Mouse (Mus musculus): ENCODE measurements around the gene Gpr142. TPM values are rescaled to one million over a fixed set of nuclear protein-coding genes. Genes with fewer than 3 reads are reported as not detected.
A peak's percentile ranks its signal among the peaks of the same experiment; 100 is the strongest.

The Gpr142 gene
- polyA plus RNA-seq, 1 experiment from 2014 or later: not detected

DNA sequence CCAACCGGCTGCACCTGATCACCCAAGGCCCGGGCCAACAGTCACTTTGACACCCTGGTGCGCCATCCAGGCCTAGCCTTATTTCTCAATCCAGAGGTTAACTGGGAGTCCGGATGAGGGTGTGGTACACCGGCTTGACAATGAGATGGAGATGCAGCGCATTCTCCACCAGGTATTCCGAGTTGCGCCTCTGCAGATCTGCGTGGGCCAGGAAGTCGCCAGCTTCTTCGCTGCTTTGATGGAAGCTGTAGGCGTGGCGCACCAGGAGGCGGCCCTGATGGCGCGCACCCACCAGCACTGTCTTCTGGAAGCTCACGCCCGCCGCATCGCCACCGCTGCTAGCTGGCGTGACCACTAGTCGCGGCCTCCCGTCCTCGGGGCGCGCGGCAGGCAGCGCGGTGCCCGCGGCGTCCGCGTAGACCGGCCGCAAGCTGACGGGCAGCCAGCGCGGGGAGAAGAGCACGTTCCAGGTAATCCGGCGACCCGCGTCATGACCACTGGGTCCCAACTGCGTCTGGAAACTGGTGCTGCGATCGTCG, 7.3 kb upstream of the Gpr142 start:
- 3% methylated on average over 50 of the region's 50 CpGs for WGBS
- Histone ChIP-seq H3K4me3 (peak overlapping the region; percentile 63), H3K27me3 (replicated peaks; ENCODE audit: low read depth, poor library complexity, severe bottlenecking) (peaks cover 88% of the 10 kb centered on the region), H3K4me1 (peaks cover 77% of the 10 kb centered on the region), H3K36me3 (replicated peaks) (no peaks in the 10 kb centered on the region), H3K27ac (replicated peaks) (peak overlapping the region; percentile 48; the same call in 1 of the 2 replicates), H3K9me3 (no peaks in the 10 kb centered on the region)
- peak; percentile 56 for DNase-seq (ENCODE audit: low spot score)

DNA sequence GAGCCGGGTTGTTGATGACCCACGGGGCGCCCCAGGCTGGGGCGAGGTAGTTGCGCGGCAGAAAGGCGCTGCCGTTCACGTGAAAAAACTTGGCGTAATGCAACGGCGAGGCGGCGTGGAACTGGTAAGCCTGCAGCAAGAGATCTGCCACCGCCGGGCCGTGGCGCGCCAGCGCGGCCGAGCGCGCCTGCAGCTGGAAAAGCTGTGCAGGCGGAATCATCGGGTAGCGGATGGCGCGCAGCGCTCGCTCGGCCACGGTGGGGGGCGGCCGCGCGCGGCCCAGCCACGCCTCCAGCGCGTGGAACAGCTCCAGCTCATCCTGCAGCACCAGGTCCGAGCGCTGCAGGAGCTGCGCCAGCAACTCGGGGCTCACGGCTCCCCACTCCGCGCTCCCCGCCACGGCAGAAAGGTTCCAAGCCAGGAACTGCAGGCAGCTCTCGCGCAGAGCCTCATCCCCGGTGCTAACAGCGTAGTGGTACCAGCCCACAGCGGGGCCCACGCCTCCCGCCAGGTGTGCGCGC, 6.8 kb upstream of the Gpr142 start:
- DNase-seq (ENCODE audit: low spot score): peak; percentile 66
- 2% methylated on average over 59 of the region's 59 CpGs for WGBS

DNA sequence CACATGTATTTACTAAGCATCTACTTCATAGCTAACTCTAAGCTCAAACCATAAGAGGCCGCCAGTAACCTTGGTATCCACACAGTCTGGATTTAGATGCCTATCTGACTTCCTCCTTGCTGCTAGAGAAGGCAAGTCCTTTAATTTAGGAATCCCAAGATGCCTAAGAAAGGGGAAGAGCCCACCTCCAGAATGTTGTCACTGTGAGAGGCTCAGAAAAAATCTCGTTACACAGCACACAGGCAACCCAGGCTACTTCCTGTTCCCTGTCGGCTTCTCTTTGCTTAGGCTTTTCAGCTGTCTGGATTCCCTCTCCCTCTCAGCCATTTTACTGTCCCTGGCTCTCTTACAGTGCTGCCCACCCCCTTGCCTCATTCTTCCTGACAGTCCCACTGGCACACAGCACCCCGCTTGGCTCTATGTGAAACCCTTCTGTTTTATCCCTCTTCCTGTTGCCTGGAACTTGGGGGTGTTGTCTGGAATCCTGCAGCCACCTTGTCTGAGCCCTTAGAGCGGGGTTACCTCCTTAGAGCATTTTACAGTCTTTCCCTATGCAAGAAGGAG, 5.7 kb upstream of the Gpr142 start:
- no peaks in the 10 kb centered on the region for H3K9me3 ChIP-seq
- H3K36me3 ChIP-seq (replicated peaks): no peaks in the 10 kb centered on the region
- H3K4me1 ChIP-seq: peaks cover 79% of the 10 kb centered on the region
- peak overlapping the region; percentile 54; the same call in 1 of the 2 replicates for H3K27ac ChIP-seq (replicated peaks)
- H3K4me3 ChIP-seq: peak overlapping the region; percentile 63
- H3K27me3 ChIP-seq (replicated peaks; ENCODE audit: low read depth, poor library complexity, severe bottlenecking): peaks cover 72% of the 10 kb centered on the region
- 46% methylated on average over 5 of the region's 5 CpGs for WGBS
- DNase-seq (ENCODE audit: low spot score): no peak

More for the DNA sequence above, 6.8 kb upstream of the Gpr142 start:
- Histone ChIP-seq H3K9me3 (no peaks in the 10 kb centered on the region), H3K4me1 (peaks cover 78% of the 10 kb centered on the region), H3K27me3 (replicated peaks; ENCODE audit: low read depth, poor library complexity, severe bottlenecking) (peaks cover 83% of the 10 kb centered on the region), H3K4me3 (peak overlapping the region; percentile 63), H3K27ac (replicated peaks) (peak overlapping the region; percentile 48; the same call in 1 of the 2 replicates), H3K36me3 (replicated peaks) (no peaks in the 10 kb centered on the region)

DNA sequence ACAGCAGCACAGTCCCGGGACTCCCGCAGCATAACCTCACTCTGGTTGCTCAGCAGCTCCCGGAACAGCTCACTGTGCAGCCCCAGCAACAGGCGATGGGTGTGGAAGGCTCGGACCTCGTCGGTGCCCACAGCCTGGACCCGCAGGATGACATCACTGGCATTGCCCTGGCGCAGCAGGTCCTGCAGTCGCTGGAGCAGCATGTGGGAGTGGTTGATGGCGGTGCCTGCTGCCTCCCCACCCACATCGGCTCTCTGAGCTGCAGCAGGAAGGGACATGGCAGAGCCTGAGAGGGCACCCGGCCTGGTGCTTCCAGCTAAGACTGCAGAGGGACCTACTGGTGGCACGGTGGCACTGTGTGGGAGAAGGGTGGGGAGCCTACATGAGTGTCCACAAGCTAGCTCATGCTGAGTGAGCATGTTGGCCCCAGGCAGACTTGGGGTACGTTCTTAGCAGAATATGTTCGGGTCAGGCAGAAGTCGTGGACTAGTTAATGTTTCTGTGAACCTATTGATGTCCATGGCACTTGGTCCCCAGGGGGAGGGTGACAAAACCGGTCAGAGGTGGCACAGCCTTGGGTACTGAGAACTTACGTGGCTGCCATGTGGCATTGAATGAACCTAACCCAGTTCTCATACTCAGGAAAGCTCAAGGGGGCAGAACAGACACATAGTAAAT, 4.7 kb upstream of the Gpr142 start:
- Histone ChIP-seq H3K27ac (replicated peaks) (peak overlapping the region; percentile 80), H3K9me3 (no peaks in the 10 kb centered on the region), H3K4me1 (peaks cover 75% of the 10 kb centered on the region), H3K27me3 (replicated peaks; ENCODE audit: low read depth, poor library complexity, severe bottlenecking) (peaks cover 62% of the 10 kb centered on the region), H3K4me3 (peak overlapping the region; percentile 63), H3K36me3 (replicated peaks) (no peaks in the 10 kb centered on the region)
- WGBS: 75% methylated on average over 19 of the region's 19 CpGs
- DNase-seq (ENCODE audit: low spot score): no peak

DNA sequence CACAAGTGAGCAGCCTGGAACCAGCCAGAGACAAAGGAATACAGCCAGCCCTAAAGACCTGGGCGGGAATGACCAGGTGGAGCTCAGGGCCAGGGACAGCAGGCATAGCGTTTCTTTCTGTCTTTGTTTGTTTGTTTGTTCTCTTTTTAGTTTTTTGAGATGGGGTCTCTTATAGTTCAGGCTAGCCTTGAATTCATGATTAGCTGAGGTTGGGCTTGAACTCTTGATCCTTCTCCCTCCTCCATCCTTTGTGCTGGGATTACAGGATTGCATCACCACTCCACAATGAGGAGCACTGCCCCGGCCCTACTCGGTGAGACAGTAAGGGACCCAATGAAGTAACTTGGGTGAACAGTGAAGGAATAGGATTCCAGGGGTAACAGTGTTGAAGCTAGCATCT, 4.0 kb upstream of the Gpr142 start:
- 38% methylated on average over 4 of the region's 4 CpGs for WGBS
- Histone ChIP-seq H3K9me3 (no peaks in the 10 kb centered on the region), H3K36me3 (replicated peaks) (no peaks in the 10 kb centered on the region), H3K27me3 (replicated peaks; ENCODE audit: low read depth, poor library complexity, severe bottlenecking) (peaks cover 55% of the 10 kb centered on the region), H3K4me3 (peak overlapping the region; percentile 63), H3K27ac (replicated peaks) (peak overlapping the region; percentile 80), H3K4me1 (peaks cover 68% of the 10 kb centered on the region)
- no peak for DNase-seq (ENCODE audit: low spot score)

DNA sequence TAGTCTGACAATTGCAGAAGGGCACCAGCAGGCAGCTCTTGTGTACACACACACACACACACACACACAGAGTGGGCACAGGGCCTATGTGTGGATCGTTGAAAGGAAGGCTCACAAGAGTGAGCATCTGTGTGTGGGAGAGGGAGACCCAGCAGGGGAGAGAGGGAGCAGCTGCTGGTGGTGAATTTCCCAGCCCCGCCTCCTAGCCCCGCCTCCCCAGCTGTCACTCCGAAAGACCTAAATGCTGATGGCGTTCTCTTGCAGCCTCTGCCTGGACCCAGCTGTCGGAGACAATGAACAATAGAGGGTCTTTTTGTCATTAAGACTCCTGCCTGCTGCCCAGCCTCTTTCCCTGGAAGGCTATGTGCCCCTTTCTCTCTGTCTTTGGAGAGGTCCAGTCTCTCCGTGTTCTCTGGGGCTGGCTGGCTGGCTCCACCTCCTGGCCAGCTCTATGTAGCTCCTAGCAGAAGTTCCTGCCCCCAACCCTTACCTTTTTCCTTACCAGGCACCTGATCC, 3.4 kb upstream of the Gpr142 start:
- Histone ChIP-seq H3K27ac (replicated peaks) (peak overlapping the region; percentile 80), H3K36me3 (replicated peaks) (no peaks in the 10 kb centered on the region), H3K27me3 (replicated peaks; ENCODE audit: low read depth, poor library complexity, severe bottlenecking) (peaks cover 49% of the 10 kb centered on the region), H3K4me1 (peaks cover 64% of the 10 kb centered on the region), H3K4me3 (peak overlapping the region; percentile 63), H3K9me3 (no peaks in the 10 kb centered on the region)
- peak; percentile 80 for DNase-seq (ENCODE audit: low spot score)
- under 1% methylated on average over 7 of the region's 7 CpGs for WGBS

DNA sequence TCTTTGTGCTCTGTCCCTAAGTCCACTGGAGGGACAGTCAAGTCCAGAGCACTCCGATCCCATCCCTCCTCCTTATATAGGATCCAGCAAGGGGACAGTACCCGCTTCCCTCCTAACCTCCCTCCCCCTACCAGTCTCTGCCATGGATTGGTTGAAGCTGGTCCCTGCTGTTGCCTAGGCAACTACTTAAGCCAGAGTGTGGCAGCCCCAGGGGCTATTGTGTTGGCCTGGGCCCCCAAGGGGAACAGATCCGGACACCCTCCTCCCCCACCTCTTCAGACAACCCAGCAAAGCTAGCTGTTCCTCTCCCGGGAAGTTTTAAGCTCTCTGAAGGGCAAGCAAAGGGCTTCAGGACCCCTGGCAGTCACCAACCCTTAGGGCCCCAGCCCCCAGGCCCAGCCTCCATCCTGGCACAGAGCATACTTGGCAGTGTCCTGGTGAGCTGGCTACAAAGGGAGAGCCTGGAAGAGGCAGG, 2.8 kb upstream of the Gpr142 start, which contains the start of gene Btbd17:
Btbd17 (minus strand) TSS at position 98 of the 475 bp plus-strand sequence.
- Histone ChIP-seq H3K27me3 (replicated peaks; ENCODE audit: low read depth, poor library complexity, severe bottlenecking) (peaks cover 43% of the 10 kb centered on the region), H3K36me3 (replicated peaks) (no peaks in the 10 kb centered on the region), H3K9me3 (no peaks in the 10 kb centered on the region), H3K4me1 (peaks cover 60% of the 10 kb centered on the region), H3K27ac (replicated peaks) (peak within 1 kb of the TSS; percentile 80), H3K4me3 (peak within 1 kb of the TSS; percentile 63)
- peak; percentile 65 for DNase-seq (ENCODE audit: low spot score)
- WGBS: 6% methylated on average over 4 of the region's 4 CpGs

DNA sequence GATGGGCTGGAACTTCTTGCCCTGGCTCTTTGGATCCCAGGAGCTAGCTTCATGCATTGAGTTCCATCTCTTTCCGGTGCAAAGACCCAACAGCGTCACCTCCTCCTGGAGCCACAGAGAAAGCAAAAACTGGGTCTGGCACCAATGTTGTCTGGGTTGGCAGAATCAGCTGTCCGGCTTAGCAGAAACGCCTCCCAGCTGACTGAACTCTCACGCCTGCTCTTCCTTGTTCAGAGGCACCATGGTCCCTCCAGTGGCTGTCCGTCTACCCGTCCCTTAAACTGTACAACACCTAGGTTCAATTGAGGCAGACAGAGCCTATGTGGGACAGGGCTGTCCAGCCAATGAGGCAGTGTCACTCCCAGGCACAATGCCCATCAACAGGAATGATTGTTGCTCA, 1.5 kb upstream of the Gpr142 start:
- Histone ChIP-seq H3K27me3 (replicated peaks; ENCODE audit: low read depth, poor library complexity, severe bottlenecking) (peaks cover 30% of the 10 kb centered on the region), H3K4me3 (no peak overlapping the region), H3K36me3 (replicated peaks) (no peaks in the 10 kb centered on the region), H3K27ac (replicated peaks) (no peak overlapping the region), H3K9me3 (no peaks in the 10 kb centered on the region), H3K4me1 (peaks cover 47% of the 10 kb centered on the region)
- 90% methylated on average over 7 of the region's 7 CpGs for WGBS
- no peak for DNase-seq (ENCODE audit: low spot score)

DNA sequence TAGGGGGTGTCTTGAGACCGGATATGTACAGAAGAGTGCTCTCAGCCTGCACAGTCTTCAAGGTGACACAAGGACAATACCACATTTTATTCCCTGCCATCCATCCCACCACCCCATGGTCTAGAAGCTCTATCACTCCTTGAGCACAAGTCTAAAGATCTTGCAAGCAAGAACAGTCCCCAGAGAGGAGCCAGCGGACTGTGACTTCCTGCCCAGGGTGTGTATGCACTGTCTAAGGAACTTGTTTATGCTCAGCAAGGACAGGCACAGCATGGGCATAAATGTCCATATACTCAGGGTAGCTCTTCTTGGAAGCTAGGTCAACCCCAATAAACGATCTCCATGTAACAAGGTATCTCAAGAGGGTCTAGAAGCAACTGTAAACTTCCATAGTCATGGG, 743 bp upstream of the Gpr142 start:
- H3K27ac ChIP-seq (replicated peaks): no peak overlapping the region
- WGBS: 90% methylated on average over 3 of the region's 3 CpGs

DNA sequence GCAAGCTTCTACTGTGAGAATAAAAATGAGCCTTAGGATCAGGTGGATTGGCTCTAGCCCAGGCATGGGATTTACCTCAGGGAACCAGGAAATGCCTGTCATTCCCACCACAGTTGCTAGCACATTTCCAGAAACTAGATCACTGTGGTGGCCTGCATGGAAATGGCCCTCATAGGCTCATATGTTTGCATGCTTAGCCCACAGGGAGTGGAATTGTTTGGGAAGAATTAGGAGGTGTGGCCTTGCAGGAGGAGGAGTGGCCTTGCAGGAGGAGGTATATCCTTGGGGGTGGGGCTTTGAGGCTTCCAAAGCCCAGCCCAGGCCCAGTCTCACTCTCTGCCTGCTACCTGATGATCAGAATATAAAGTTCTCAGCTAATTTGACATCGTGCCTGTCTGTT, 3.2 kb downstream of the Gpr142 start:
- Histone ChIP-seq H3K27ac (replicated peaks) (no peak overlapping the region), H3K4me1 (peaks cover 34% of the 10 kb centered on the region), H3K9me3 (no peaks in the 10 kb centered on the region), H3K4me3 (no peak overlapping the region), H3K36me3 (replicated peaks) (no peaks in the 10 kb centered on the region), H3K27me3 (replicated peaks; ENCODE audit: low read depth, poor library complexity, severe bottlenecking) (peaks cover 11% of the 10 kb centered on the region; the same call in 1 of the 2 replicates)
- no peak for DNase-seq (ENCODE audit: low spot score)
- WGBS: 95% methylated on average over 1 of the region's 1 CpGs

More for the DNA sequence above, 743 bp upstream of the Gpr142 start:
- no peaks in the 10 kb centered on the region for H3K9me3 ChIP-seq
- peaks cover 48% of the 10 kb centered on the region for H3K4me1 ChIP-seq
- no peaks in the 10 kb centered on the region for H3K36me3 ChIP-seq (replicated peaks)
- H3K4me3 ChIP-seq: no peak overlapping the region
- peaks cover 29% of the 10 kb centered on the region for H3K27me3 ChIP-seq (replicated peaks; ENCODE audit: low read depth, poor library complexity, severe bottlenecking)
- DNase-seq (ENCODE audit: low spot score): no peak

DNA sequence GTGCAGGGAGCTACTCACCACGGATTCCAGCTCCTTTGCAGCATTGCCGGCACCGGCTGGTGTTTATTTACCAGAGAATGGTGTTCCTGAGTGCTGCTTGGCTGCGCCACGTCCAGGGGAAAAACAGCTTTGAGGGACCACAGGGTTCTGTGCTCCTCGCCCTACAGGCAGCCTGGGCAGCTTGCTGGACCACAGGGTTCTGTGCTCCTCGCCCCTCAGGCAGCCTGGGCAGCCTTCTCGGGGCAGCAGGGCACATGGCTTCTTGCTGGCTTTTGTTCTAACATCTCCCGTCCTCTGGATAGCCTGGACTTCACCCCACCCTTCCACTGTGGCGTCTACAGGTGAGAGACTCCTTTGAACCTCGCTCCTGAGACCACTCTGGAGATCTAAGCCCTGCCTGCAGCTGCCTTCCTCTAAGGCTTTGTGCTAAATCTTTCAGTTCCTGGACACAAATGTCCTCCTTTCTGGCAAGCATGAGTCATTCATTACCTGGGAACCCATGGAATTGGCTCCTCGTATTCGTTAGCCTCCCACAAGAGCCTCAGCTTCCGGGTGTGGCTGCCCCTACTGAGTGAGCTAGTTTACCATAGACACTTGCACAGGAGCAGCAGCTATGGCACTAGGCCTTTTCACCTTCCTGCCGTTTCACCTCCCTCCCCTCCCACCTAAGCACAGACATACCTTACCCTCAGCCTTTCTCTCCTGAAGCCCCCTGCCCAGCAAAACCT, 4.0 kb downstream of the Gpr142 start:
- H3K27me3 ChIP-seq (replicated peaks; ENCODE audit: low read depth, poor library complexity, severe bottlenecking): peaks cover 11% of the 10 kb centered on the region; the same call in 1 of the 2 replicates
- peak overlapping the region; percentile 63 for H3K27ac ChIP-seq (replicated peaks)
- WGBS: 64% methylated on average over 15 of the region's 15 CpGs
- H3K4me3 ChIP-seq: no peak overlapping the region
- no peaks in the 10 kb centered on the region for H3K36me3 ChIP-seq (replicated peaks)
- H3K4me1 ChIP-seq: peaks cover 41% of the 10 kb centered on the region
- DNase-seq (ENCODE audit: low spot score): no peak
- H3K9me3 ChIP-seq: no peaks in the 10 kb centered on the region

DNA sequence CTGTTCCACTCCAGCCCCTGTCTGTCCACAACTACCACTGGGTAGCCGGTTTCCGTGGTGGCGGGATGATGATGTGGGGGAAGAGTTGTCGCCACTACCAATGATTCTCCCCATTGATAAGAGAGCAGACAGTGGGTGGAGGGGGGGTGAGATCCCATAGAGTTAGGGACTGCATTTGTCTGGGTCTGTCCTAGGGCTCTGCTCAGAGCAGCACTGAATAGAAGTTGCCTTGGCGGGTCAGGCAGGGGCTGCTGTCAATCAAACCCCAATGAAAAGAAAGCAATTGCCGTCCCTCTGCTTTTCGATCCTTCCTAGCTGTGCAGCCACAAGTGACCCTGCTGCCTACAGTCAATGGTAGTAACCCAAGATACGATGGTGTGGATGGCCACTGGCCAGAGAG, 5.3 kb downstream of the Gpr142 start:
- Histone ChIP-seq H3K4me1 (peaks cover 52% of the 10 kb centered on the region), H3K4me3 (no peak overlapping the region), H3K27ac (replicated peaks) (peak overlapping the region; percentile 54; the same call in 1 of the 2 replicates), H3K27me3 (replicated peaks; ENCODE audit: low read depth, poor library complexity, severe bottlenecking) (peaks cover 11% of the 10 kb centered on the region; the same call in 1 of the 2 replicates), H3K9me3 (no peaks in the 10 kb centered on the region), H3K36me3 (replicated peaks) (no peaks in the 10 kb centered on the region)
- WGBS: 33% methylated on average over 8 of the region's 8 CpGs
- no peak for DNase-seq (ENCODE audit: low spot score)

Data from embryonic facial prominence, embryonic 10.5 days (tissue).